Mouse (Mus musculus): Measurements from ENCODE around the gene Vamp2.
"Not testable (repeated sequence)": the region's sequence is repeated elsewhere in the genome, so short reads cannot be mapped to it uniquely, and the experiment has no call there.

Vamp2 gene

GRCm38 (mm10) chr11:69081613-69082012, 6.7 kb upstream of the Vamp2 start:
- no peak for DNase-seq

- no peak for DNase-seq
Measured at GRCm38 (mm10) chr11:69085608-69086007, 2.7 kb upstream of the Vamp2 start.

- no peak for DNase-seq
Measured at GRCm38 (mm10) chr11:69086390-69086789, 1.9 kb upstream of the Vamp2 start.

GRCm38 (mm10) chr11:69087082-69087481, 1.2 kb upstream of the Vamp2 start:
- no peak for DNase-seq

GRCm38 (mm10) chr11:69087597-69087996, 693 bp upstream of the Vamp2 start:
- no peak for DNase-seq

GRCm38 (mm10) chr11:69088856-69089615, 746 bp downstream of the Vamp2 start:
- no peak for DNase-seq

GRCm38 (mm10) chr11:69089616-69090290, 1.5 kb downstream of the Vamp2 start:
- DNase-seq, result no peak

- DNase-seq, result no peak
Measured at GRCm38 (mm10) chr11:69090367-69090766, 2.1 kb downstream of the Vamp2 start.

GRCm38 (mm10) chr11:69091566-69092385, 3.5 kb downstream of the Vamp2 start:
- no peak for DNase-seq

GRCm38 (mm10) chr11:69092386-69092751, 4.1 kb downstream of the Vamp2 start:
- peak; percentile 95 for DNase-seq

GRCm38 (mm10) chr11:69092871-69093270, 4.6 kb downstream of the Vamp2 start:
- no peak for DNase-seq

GRCm38 (mm10) chr11:69093856-69094255, 5.6 kb downstream of the Vamp2 start:
- not testable (repeated sequence) for DNase-seq

GRCm38 (mm10) chr11:69094697-69095429, 6.6 kb downstream of the Vamp2 start, which contains the start of gene Per1:
TSS of gene Per1 (plus strand) at chr11:69095217.
- DNase-seq, result peak; percentile 98

GRCm38 (mm10) chr11:69095511-69096231, 7.4 kb downstream of the Vamp2 start:
- peak; percentile 58 for DNase-seq

- no peak for DNase-seq
Measured at GRCm38 (mm10) chr11:69096360-69096986, 8.2 kb downstream of the Vamp2 start.

- DNase-seq, result peak; percentile 100
Measured at GRCm38 (mm10) chr11:69096987-69097900, 9.0 kb downstream of the Vamp2 start.

- DNase-seq, result no peak
Measured at GRCm38 (mm10) chr11:69098039-69098761, 9.9 kb downstream of the Vamp2 start.

GRCm38 (mm10) chr11:69098762-69099091, 10.4 kb downstream of the Vamp2 start:
- DNase-seq, result peak; percentile 99

GRCm38 (mm10) chr11:69099177-69099914, 11.1 kb downstream of the Vamp2 start:
- DNase-seq, result peak; percentile 96

All from lung, postnatal 14 days (tissue).